Mouse (Mus musculus) lung, adult 2 months (tissue): ENCODE data around the gene Bhlhe41.

Source experiments
- CTCF ChIP-seq: fragments of 200-500 bp; IDR thresholded peaks from 2 replicates; pipeline ENCODE4 v1.5.1; 2011; ENCODE audit warnings: mild to moderate bottlenecking, low read length, control low read depth; ENCODE audit not compliant: insufficient read depth
- POLR2A ChIP-seq: fragments of 200-500 bp; IDR thresholded peaks from 2 replicates; pipeline ENCODE4 v1.6.1; 2011; ENCODE audit warnings: low read depth, mild to moderate bottlenecking, control low read depth, low read length, borderline replicate concordance; ENCODE audit errors: extremely low read depth

- no peak for TF ChIP-seq CTCF
- no peak for TF ChIP-seq POLR2A
Measured at GRCm38 (mm10) chr6:145873354-145873753, 8.0 kb upstream of the Bhlhe41 start.
